Mouse (Mus musculus) liver, embryonic 14.5 days (tissue): ENCODE measurements around the gene Trim47. TPM values are rescaled to one million over a fixed set of nuclear protein-coding genes. Genes with fewer than 3 reads are reported as not detected.

Experiments
- ATAC-seq: fragments of 200-750 bp; cut with Nextera tagmentation; 2 replicates; pipeline ENCODE4 v1.8.0; 2017; ENCODE audit warnings: moderate number of reproducible peaks, mild to moderate bottlenecking, moderate library complexity; ENCODE audit not compliant: insufficient read depth
- DNase-seq, 3 experiments: peaks; one replicate each; pipeline ENCODE4 v3.0.0-alpha.2; 2012 to 2013; ENCODE audit warnings: low read depth in 3 of 3, low spot score in 3 of 3
- H3K27ac ChIP-seq: fragments of 300-500 bp; sonication (generic); 2 replicates; pipeline ENCODE4 v1.5.1; 2014; ENCODE audit warnings: moderate library complexity, mild to moderate bottlenecking, control low read depth, inconsistent platforms
- H3K27me3 ChIP-seq: fragments of 300-500 bp; sonication (generic); 2 replicates; pipeline ENCODE4 v1.6.1; 2014; ENCODE audit warnings: mild to moderate bottlenecking, low read length, moderate library complexity; ENCODE audit not compliant: control insufficient read depth, insufficient read depth
- H3K36me3 ChIP-seq: fragments of 300-500 bp; sonication (generic); replicated peaks from 2 replicates; pipeline ENCODE4 v1.6.1; 2014; ENCODE audit warnings: low read depth; ENCODE audit not compliant: control insufficient read depth, insufficient read depth
- H3K4me1 ChIP-seq, 2 experiments: fragments of 200-500 bp in 1 of 2; fragments of 300-500 bp in 1 of 2; sonication (generic) in 1 of 2; replicated peaks; 2 replicates each; pipeline ENCODE4 v1.6.1; 2012 to 2014; ENCODE audit warnings: antibody characterized with exemption in 1 of 2, inconsistent platforms in 1 of 2, low read length in 1 of 2; ENCODE audit not compliant: control insufficient read depth in 2 of 2, insufficient read depth in 2 of 2
- H3K4me2 ChIP-seq: fragments of 300-500 bp; sonication (generic); 2 replicates; pipeline ENCODE4 v1.6.1; 2014; ENCODE audit warnings: low read depth, mild to moderate bottlenecking, control low read depth, moderate library complexity
- H3K4me3 ChIP-seq, 2 experiments: fragments of 200-500 bp in 1 of 2; fragments of 300-500 bp in 1 of 2; sonication (generic) in 1 of 2; 2 replicates each; pipeline ENCODE4 v1.5.1; 2012 to 2014; ENCODE audit warnings: low read depth in 2 of 2, low read length in 2 of 2, mild to moderate bottlenecking in 2 of 2, control low read depth in 1 of 2, inconsistent platforms in 1 of 2, moderate library complexity in 1 of 2; ENCODE audit not compliant: insufficient read depth in 1 of 2
- H3K9ac ChIP-seq: fragments of 300-500 bp; sonication (generic); replicated peaks from 2 replicates; pipeline ENCODE4 v1.6.1; 2014; ENCODE audit warnings: mild to moderate bottlenecking, control low read depth, moderate library complexity
- H3K9me3 ChIP-seq: fragments of 300-500 bp; sonication (generic); 2 replicates; pipeline ENCODE4 v1.6.1; 2016; ENCODE audit warnings: low read length, mixed read lengths; ENCODE audit not compliant: control insufficient read depth
- CTCF ChIP-seq: IDR thresholded peaks from 2 replicates; pipeline ENCODE4 v1.5.1; 2016; ENCODE audit warnings: antibody characterized with exemption, low read depth, control low read depth
- EP300 ChIP-seq: IDR thresholded peaks from 2 replicates; pipeline ENCODE4 v1.6.1; 2016; ENCODE audit warnings: antibody characterized with exemption, low read depth
- WGBS: fragments of 180-500 bp; shearing (Covaris S2); extraction: QIAGEN DNeasy Blood & Tissue Kit; methylation state at CpG from one replicate; pipeline ENCODE4 v1.1.7; 2014; ENCODE audit not compliant: insufficient replicate concordance; 5-methylcytosine and 5-hydroxymethylcytosine counted together
- polyA plus RNA-seq, 2 experiments: library from polyadenylated mRNA; depleted of rRNA in 1 of 2; stranded (reverse) in 1 of 2; unstranded in 1 of 2; fragments of >200 nt; fragmentation: Nextera tagmentation in 1 of 2; extraction: Ambion mirVana in 1 of 2; gene quantifications; 2 replicates each; pipeline versions ENCODE4 v1.2.1 to v1.2.3; 2012 to 2014

Gene Trim47
- polyA plus RNA-seq, 2 experiments, result 1.8 to 2.2 TPM

GRCm38 (mm10) chr11:116146294-116146985 is 19.4 kb upstream of the Trim47 start:
- H3K4me3 ChIP-seq, result no peak overlapping the region
- H3K4me1 ChIP-seq, result peaks cover 35 to 38% of the 10 kb centered on the region in 2 experiments
- 83% methylated on average over 25 of the region's 25 CpGs for WGBS
- TF ChIP-seq CTCF (no peak), EP300 (no peak)
- H3K9ac ChIP-seq, result no peak overlapping the region
- peaks cover 6% of the 10 kb centered on the region for H3K36me3 ChIP-seq
- no peak overlapping the region for H3K4me2 ChIP-seq
- ATAC-seq (no peak), DNase-seq (no peak)
- no peaks in the 10 kb centered on the region for H3K9me3 ChIP-seq
- no peaks in the 10 kb centered on the region for H3K27me3 ChIP-seq
- no peak overlapping the region for H3K27ac ChIP-seq

GRCm38 (mm10) chr11:116145481-116146293 is 18.7 kb upstream of the Trim47 start:
- peaks cover 6% of the 10 kb centered on the region for H3K36me3 ChIP-seq
- H3K9me3 ChIP-seq, result no peaks in the 10 kb centered on the region
- ATAC-seq (no peak), DNase-seq (no peak)
- no peaks in the 10 kb centered on the region for H3K27me3 ChIP-seq
- WGBS, result 82% methylated on average over 18 of the region's 18 CpGs
- no peak overlapping the region for H3K9ac ChIP-seq
- H3K4me1 ChIP-seq, result peaks cover 27 to 31% of the 10 kb centered on the region in 2 experiments
- no peak for TF ChIP-seq CTCF
- TF ChIP-seq EP300, result no peak
- H3K4me3 ChIP-seq, result no peak overlapping the region
- no peak overlapping the region for H3K4me2 ChIP-seq
- H3K27ac ChIP-seq, result no peak overlapping the region

- peak overlapping the region; percentile 0; the same call in 1 of the 2 replicates for H3K9ac ChIP-seq
- no peak overlapping the region for H3K4me3 ChIP-seq
- peak overlapping the region; percentile 36 for H3K4me2 ChIP-seq
- H3K9me3 ChIP-seq, result no peaks in the 10 kb centered on the region
- peak in 1 of 3 experiments; percentile 57 for DNase-seq
- ATAC-seq, result peak; percentile 10; the same call in 1 of the 2 replicates
- H3K4me1 ChIP-seq, result peaks cover 28 to 31% of the 10 kb centered on the region in 2 experiments
- 64% methylated on average over 3 of the region's 3 CpGs for WGBS
- peak overlapping the region; percentile 5 for H3K27ac ChIP-seq
- no peaks in the 10 kb centered on the region for H3K27me3 ChIP-seq
- H3K36me3 ChIP-seq, result no peaks in the 10 kb centered on the region
- peak; percentile 73 for TF ChIP-seq EP300
- no peak for TF ChIP-seq CTCF
These were observed 16.5 kb upstream of the Trim47 start for GRCm38 (mm10) chr11:116143468-116143867.

DNA sequence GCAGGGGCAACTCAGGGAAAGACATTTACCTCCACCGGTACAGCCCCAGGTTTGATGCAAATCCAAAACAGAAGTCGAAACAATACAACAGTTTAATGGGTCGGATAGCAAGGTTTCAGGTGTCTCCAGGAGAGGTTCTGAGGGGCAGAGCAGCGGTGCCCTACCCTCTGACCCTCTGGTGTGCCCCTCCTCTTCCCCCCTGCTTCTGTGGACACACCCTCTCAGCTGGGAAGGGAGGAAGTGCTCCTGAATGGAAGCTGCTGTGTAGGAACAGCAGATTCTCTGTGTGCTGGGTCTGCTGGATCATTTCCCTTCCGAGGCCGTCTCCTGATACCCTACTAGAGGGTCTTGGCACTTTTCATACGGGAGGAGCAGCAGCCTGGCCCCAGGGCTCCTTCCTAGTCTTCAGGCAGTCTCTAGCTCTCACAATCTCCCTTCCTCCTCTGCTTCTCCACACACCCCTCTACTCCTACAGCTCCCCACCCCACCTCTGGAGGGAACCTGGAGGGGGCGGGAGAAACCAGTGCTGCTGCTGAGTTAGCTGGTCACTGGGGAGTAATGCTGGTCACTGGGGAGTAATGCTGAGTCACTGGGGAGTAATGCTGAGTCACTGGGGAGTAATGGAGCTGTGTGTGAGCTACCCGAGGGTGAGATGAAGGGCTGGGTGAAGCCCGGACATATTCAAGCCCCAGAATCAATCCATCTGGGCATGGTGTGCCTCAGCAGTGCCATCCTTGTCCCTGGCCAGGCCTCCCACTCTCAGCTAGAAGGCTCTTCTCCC is 15.4 kb upstream of the Trim47 start:
- Histone ChIP-seq H3K4me3 (no peak overlapping the region), H3K4me1 (peaks cover 33 to 34% of the 10 kb centered on the region in 2 experiments), H3K27ac (peak overlapping the region; percentile 14), H3K36me3 (no peaks in the 10 kb centered on the region), H3K27me3 (no peaks in the 10 kb centered on the region), H3K9ac (peak overlapping the region; percentile 43; the same call in 1 of the 2 replicates), H3K9me3 (no peaks in the 10 kb centered on the region), H3K4me2 (no peak overlapping the region)
- TF ChIP-seq EP300 (0 out of 2 replicates have a peak, but pooled peaks have one; percentile 32), CTCF (peak; percentile 18; the same call in 1 of the 2 replicates)
- WGBS, result 52% methylated on average over 10 of the region's 10 CpGs
- peak; percentile 77 to 80 (median 79) for DNase-seq
- ATAC-seq, result peak; percentile 55
